Mouse (Mus musculus) spleen, adult 2 months (tissue): ENCODE results near the gene Fcnb.

Source experiments
- CTCF ChIP-seq: fragments of 200-500 bp; IDR thresholded peaks from 2 replicates; pipeline ENCODE4 v1.5.1; 2011; ENCODE audit warnings: mild to moderate bottlenecking, inconsistent platforms; ENCODE audit not compliant: insufficient read depth, insufficient read length, insufficient replicate concordance; ENCODE audit errors: extremely low read depth
- POLR2A ChIP-seq: fragments of 200-500 bp; IDR thresholded peaks from 2 replicates; pipeline ENCODE4 v1.6.1; 2011; ENCODE audit warnings: low read depth, low read length, inconsistent platforms

GRCm38 (mm10) chr2:28065081-28065651 lies 19.5 kb downstream of the Fcnb start:
- TF ChIP-seq CTCF = no peak
- no peak for TF ChIP-seq POLR2A
